Mouse (Mus musculus): Measurements from ENCODE around the gene Fn3krp.

The Fn3krp gene

DNA sequence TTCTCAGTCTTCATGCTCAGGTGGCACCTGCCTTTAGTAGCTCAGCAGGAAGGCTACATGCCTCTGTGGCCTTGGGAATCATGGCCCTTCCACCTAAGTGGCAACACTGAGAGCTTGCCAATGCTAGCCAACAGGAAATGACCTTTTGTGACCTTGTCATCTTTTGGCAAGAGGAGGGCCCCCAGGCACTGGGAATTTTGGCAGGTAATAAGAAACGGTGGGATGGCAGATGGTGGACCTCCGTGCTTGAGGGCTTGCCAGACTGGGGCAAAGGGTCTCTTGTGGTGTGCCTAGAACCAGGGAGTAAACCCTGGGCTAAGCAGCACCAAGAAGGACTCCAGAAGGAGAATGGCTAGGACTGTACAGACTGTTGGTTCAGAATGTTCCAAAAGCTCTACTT is 20.9 kb downstream of the Fn3krp start:
- no peak for DNase-seq (ENCODE audit: low spot score in 2 of 2)

DNA sequence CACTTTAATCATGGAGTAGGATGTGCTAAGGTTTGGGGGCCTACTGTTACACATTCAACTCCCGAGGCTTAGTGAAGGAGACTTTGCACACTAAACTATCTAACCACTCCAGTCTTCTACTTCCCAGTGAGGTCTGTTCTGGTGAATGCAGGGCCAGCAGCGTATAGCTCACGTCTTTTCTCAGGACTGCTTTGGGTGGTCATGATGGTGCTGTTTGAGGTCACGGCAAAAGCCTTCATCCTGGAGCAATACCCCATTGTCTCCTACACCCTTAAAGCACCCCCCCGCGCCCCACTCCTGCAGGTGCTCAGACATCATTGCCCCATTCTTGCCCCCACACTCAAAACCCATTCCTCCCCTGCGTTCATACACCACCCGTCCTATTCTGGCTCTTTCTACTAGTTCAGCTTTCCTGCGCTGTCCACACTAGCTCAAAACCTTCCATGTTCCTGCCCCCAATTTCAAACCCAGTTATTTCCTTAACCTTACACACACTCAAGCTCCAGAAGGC is 30.1 kb downstream of the Fn3krp start:
- DNase-seq (ENCODE audit: low spot score in 2 of 2) = peak in 1 of 2 experiments; percentile 34

DNA sequence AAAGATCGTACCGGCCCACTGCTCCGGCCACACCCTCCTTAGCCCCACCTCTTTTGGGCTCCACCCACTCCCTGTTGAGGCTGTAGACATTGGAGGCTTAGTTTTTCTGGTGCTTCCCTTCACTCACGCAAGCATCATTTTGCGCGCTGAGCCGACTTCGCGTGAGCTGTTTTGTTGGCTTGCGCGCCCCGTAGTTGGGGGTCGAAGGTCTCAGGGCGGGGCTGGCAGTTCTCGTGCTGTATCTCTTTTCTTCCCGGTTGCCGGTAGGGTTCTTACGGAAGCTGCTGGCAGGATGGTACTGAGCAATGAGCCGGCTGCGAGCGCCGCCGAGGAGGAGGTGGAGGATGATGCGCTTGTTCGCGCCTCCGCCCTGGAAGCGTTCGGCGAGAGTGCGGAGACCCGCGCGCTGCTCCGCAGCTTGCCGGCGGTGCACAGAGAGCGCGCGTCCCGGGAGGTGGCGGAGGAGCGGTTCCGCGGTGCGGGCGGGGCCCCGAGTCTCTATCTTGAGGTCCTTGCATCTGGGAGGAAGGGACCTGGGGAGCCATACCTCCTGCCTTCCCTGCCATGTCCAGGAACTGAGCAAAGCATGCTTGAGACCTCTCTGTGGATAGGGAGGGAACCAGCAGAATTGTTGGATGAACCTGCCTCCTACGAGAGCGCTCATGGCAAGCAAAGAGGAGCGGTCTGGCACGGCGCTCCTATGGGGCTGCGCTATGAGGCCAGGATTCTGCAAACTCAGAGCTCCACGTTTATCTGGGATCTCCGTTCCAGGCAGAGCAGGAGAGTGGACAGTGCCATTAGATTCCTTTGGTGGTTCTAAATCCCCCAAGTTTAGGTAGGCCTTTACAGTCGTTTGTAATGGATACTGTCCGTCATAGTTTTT is 30.8 kb downstream of the Fn3krp start, which contains the start of gene Tbcd:
TSS of gene Tbcd (plus strand) at position 197 of the 883 bp plus-strand sequence.
- peak; percentile 95 for DNase-seq (ENCODE audit: low spot score in 2 of 2)

DNA sequence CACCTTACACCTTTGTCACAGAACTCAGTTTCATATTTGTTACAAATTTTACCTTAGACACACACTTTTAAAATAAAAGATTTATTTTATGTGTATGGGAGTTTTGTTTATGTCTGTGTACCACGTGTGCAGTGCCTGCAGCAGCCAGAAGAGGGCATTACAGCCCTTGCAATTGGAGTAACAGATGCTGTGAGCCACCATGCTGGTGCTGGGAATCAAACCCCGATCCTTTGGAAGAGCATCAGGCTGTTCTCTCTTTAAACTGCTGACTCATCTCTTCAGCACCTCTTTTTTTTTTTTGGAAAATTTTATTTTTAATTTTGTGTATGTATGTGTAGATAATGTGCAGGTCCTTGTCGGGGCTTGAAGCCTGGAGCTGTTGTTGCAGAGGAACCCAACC is 36.7 kb downstream of the Fn3krp start:
- DNase-seq (ENCODE audit: low spot score in 2 of 2) = no peak

DNA sequence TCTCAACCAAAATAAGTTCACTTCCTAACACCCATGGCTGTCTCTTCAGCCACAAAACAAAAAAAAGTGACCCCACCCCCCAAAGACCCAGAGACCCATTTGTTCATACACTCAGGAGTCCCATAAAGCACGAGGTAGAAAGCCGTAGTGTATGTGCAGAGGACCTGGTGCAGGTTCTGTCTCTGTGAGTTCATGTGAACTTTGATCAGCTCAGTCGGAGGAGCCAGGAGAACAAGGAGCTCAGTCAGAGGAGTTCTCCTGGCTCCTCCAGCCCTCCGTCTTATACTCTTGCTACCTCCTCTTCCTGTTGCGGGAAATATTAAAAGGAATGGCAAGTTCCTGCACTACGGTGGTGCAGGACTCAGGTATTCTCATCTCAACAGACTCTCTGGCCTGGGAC is 46.2 kb downstream of the Fn3krp start:
- DNase-seq (ENCODE audit: low spot score in 2 of 2) = no peak

DNA sequence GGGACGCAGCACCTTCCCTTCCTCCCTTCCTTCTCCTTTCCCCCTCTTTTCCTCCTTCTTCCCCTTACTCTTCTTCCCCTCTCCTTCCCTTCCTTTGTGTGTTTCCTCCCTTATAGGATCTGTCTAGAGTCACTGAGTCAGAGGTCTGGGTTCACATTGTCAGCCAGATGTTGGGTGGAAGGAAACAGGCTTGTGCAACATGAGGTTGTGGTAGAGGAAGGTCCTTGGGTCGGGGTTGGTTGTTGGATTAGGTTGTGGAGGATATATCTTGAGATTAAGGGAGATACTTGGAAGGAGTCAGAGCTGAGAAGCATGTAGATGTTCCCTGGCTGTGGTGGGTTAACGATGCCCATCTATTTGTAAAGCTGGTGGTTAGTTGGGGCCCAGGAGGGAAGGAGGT is 53.6 kb downstream of the Fn3krp start:
- no peak for DNase-seq (ENCODE audit: low spot score in 2 of 2)

DNA sequence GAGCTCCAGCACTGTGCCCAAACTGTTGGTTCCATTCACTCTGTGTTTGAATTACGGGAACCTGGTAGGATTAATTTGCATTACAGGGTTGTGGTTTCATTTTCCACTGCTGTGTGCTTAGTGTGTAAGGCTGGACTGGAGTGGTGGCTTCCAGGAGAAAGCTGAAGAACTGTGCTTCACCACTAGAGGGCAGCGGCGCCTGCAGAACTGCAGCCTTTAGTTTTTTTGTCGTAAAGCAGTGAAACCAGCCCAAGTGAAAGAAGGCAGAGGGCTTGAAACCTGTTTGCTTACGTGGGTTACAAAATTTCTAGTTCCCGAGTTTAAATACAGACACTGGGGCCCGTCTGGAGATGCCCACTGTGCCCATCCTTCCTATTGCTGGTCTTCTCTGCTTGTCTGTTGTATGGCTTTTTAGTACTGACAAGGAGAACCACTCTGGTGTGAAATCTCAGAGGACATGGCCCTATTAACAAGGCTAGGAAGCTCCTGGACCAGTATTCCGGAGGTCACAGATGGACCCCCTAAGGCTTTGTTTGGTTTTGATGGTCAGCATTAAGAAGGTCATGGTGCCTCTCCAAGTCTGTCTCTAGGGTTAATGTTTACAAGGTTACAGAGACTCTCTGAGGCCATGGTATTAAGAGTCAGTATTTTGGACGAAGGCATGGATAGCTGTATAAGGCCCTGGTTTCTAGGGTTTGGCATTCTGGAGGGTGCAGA is 54.7 kb downstream of the Fn3krp start:
- peak in 1 of 2 experiments; percentile 76 for DNase-seq (ENCODE audit: low spot score in 2 of 2)

DNA sequence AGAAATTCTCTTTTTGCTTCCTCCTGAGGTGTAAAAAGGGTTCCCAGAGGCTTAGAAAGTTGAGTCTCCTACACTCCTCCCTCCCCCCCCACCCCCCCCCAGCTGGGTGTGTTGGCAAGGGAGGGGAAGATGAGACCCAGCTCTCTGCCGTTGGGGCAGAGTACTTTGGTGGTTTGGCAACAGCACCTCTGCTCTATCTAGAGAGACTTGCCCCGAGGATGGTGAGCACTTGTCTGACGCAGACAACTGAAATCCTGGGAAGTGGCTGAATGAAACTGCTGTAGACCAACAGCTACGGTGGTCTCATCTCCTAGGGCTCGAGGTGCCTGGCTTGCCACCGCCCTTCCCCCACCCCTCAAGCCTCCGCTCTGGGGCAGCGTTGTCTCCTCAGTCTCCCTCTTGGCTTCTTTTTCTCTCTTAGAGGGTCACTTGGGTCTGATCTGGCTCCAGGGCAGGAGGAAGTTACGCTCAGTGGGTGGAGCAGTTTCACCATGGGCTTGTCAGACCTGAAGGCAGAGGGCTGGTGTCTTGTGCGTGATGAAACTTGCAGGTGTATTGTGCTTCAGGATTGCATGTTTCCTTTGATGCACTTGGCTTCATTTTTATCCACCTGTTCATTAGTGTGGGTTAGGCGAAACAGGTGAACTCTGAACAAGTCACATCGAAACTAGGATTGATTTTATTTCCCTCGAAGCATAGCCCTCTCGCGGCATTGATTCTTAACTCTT is 58.4 kb downstream of the Fn3krp start:
- no peak for DNase-seq (ENCODE audit: low spot score in 2 of 2)
